Mouse (Mus musculus): ENCODE results near the gene Atg4d.

- TF ChIP-seq EP300 (optimal IDR thresholded peaks at IDR 0.05) (no peak), CTCF (IDR thresholded peaks at IDR 0.05; ENCODE audit: low read depth) (peak; percentile 68)
These were observed 47.0 kb downstream of the Atg4d start, which contains the start of gene Ap1m2 for GRCm38 (mm10) chr9:21312134-21312533.
